In genomic region chr4:120129233-120129885, GRCm38 (mm10) we compare ENCODE assay signal across 7 mouse cellular contexts. TPM values are rescaled to one million over a fixed set of nuclear protein-coding genes. Genes with fewer than 3 reads are reported as not detected.
A peak's percentile ranks its signal among the peaks of the same experiment; 100 is the strongest.
DNase-seq lines count a peak whose midpoint lies in the region; ATAC-seq lines count a peak whose summit lies in the region.

No protein-coding gene starts in this region.

- no peaks in the 10 kb centered on the region for H3K9me3 ChIP-seq in kidney, embryonic 16.5 days (ENCODE audit: low read length)

- H3K9ac ChIP-seq in kidney, embryonic 16.5 days (replicated peaks; ENCODE audit: low read length) = no peak overlapping the region

- H3K4me3 ChIP-seq in kidney, embryonic 16.5 days (ENCODE audit: low read length) = no peak overlapping the region

- intact Hi-C loops in gastrocnemius, postnatal 14 days (cut with DNase I; ENCODE audit: low total_unique reads) = no loop called here

- H3K36me3 ChIP-seq in kidney, embryonic 16.5 days (ENCODE audit: insufficient read depth, low read length) = no peaks in the 10 kb centered on the region

- no peak overlapping the region for H3K4me2 ChIP-seq in kidney, embryonic 16.5 days (replicated peaks; ENCODE audit: low read depth, low read length)

- ATAC-seq in kidney, embryonic 16.5 days (ENCODE audit: low FRiP score, low TSS enrichment) = peak; percentile 76

- WGBS in kidney, embryonic 16.5 days = 40% methylated on average over 4 of the region's 4 CpGs

- peak; percentile 47 for DNase-seq in A20 (ENCODE audit: low read depth, low spot score)
- DNase-seq in ES-CJ7 (ENCODE audit: low read depth, low spot score) = peak; percentile 37
- DNase-seq in cerebellum, adult 8-10 months = peak; percentile 57
- DNase-seq in gastrocnemius, postnatal 14 days = peak; percentile 57
- DNase-seq in lung, postnatal 10 days = peak; percentile 69
- DNase-seq in retina, postnatal 1 day = peak; percentile 77

- H3K27ac ChIP-seq in kidney, embryonic 16.5 days (ENCODE audit: low read length) = no peak overlapping the region

- H3K27me3 ChIP-seq in kidney, embryonic 16.5 days (ENCODE audit: insufficient read depth, low read length) = no peaks in the 10 kb centered on the region

- no peaks in the 10 kb centered on the region for H3K4me1 ChIP-seq in kidney, embryonic 16.5 days (ENCODE audit: insufficient read depth, low read length)

RNA-seq across cellular contexts. Expression of gene Edn2, which starts 31.6 kb away (rescaled TPM):
- not detected for total RNA-seq in gastrocnemius, postnatal 14 days (2021)
- polyA plus RNA-seq in kidney, embryonic 16.5 days (2015; fragmentation: Nextera tagmentation; extraction: Ambion mirVana) = 0.10 TPM in 1 of 2 replicates, not detected in the other
